Mouse (Mus musculus): Measurements from ENCODE around the gene Slc35b2. TPM values are rescaled to one million over a fixed set of nuclear protein-coding genes. Genes with fewer than 3 reads are reported as not detected.
A peak's percentile ranks its signal among the peaks of the same experiment; 100 is the strongest.

The Slc35b2 gene
- total and polyA plus RNA-seq, 3 experiments: 57.2 to 101 (median 73.9) TPM

DNA sequence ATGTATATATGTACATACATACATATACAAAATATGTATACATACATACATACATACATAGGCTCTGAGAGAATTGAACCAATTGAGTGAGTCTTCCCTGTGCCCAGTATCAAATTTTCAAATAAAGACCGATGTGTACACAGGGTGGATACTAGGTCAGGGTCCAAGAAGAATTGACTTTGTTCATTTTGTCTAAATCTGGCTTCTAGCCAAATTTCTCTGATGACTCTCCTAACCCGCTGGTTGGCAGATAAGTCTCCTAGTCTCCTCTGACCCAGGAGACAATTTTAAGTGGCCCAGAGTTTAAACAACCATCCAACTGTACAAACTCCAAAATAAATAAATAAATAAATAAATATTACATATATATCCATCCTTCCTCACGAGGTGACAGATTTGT is 35.2 kb downstream of the Slc35b2 start:
- H3K79me2 ChIP-seq (replicated peaks; ENCODE audit: control insufficient read depth, extremely low read depth, insufficient read depth, poor library complexity, severe bottlenecking): 0 out of 2 replicates have a peak, but pooled peaks cover 3% of the 10 kb centered on the region
- dilution Hi-C loops (cut with MboI; ENCODE audit: extremely low pct_ligation_motif_present, extremely low pct_unique_long_range_greater_than_20kb, low sequenced_read_pairs) (no loop called here), in situ Hi-C loops (cut with MboI; ENCODE audit: low pct_ligation_motif_present, low pct_unique_long_range_greater_than_20kb, low sequenced_read_pairs) (no loop called here)
- no peak for TF ChIP-seq RCOR1 (conservative IDR thresholded peaks at IDR 0.05; ENCODE audit: low read depth, low read length)
- TF ChIP-seq MXI1 (IDR thresholded peaks at IDR 0.05; ENCODE audit: low read depth, low read length): no peak
- no peak overlapping the region for H3K4me3 ChIP-seq (replicated peaks in 1 of 3; ENCODE audit: low read depth in 2 of 3, low read length in 2 of 3, poor library complexity in 1 of 3)
- no peak overlapping the region for H3K9ac ChIP-seq (ENCODE audit: insufficient read depth, low read depth)
- peaks cover 1% of the 10 kb centered on the region for H3K27me3 ChIP-seq (replicated peaks)
- no peaks in the 10 kb centered on the region for H3K9me3 ChIP-seq (replicated peaks; ENCODE audit: low read length)
- no peaks in the 10 kb centered on the region for H3K36me3 ChIP-seq (replicated peaks in 1 of 2; ENCODE audit: control insufficient read depth in 1 of 2, insufficient read depth in 1 of 2, low read length in 1 of 2)
- H3K4me2 ChIP-seq (ENCODE audit: insufficient read depth, low read depth, poor library complexity, severe bottlenecking): peak overlapping the region; percentile 70; the same call in 1 of the 2 replicates
- H3K4me1 ChIP-seq (ENCODE audit: control insufficient read depth in 1 of 2, insufficient read depth in 2 of 2): peaks cover 10 to 39% of the 10 kb centered on the region in 2 experiments
- no peak overlapping the region for H3K27ac ChIP-seq (ENCODE audit: insufficient read depth, low read depth)
- DNase-seq (ENCODE audit: extremely low read depth): no peak

GRCm38 (mm10) chr17:45599446-45600242 is 36.0 kb downstream of the Slc35b2 start, which contains the start of gene Slc29a1:
TSS of gene Slc29a1 (minus strand) at chr17:45599606.
- dilution Hi-C loops (cut with MboI; ENCODE audit: extremely low pct_ligation_motif_present, extremely low pct_unique_long_range_greater_than_20kb, low sequenced_read_pairs) (no loop called here), in situ Hi-C loops (cut with MboI; ENCODE audit: low pct_ligation_motif_present, low pct_unique_long_range_greater_than_20kb, low sequenced_read_pairs) (no loop called here)
- no peak within 1 kb of the TSS for H3K27ac ChIP-seq (ENCODE audit: insufficient read depth, low read depth)
- H3K4me3 ChIP-seq (replicated peaks in 1 of 3; ENCODE audit: low read depth in 2 of 3, low read length in 2 of 3, poor library complexity in 1 of 3): peak within 1 kb of the TSS in 1 of 3 experiments; percentile 36
- peak within 1 kb of the TSS; percentile 10; the same call in 1 of the 2 replicates for H3K9ac ChIP-seq (ENCODE audit: insufficient read depth, low read depth)
- H3K79me2 ChIP-seq (replicated peaks; ENCODE audit: control insufficient read depth, extremely low read depth, insufficient read depth, poor library complexity, severe bottlenecking): no peaks in the 10 kb centered on the region
- H3K4me2 ChIP-seq (ENCODE audit: insufficient read depth, low read depth, poor library complexity, severe bottlenecking): peak within 1 kb of the TSS; percentile 70
- H3K4me1 ChIP-seq (ENCODE audit: control insufficient read depth in 1 of 2, insufficient read depth in 2 of 2): peaks cover 9 to 32% of the 10 kb centered on the region in 2 experiments; a peak in 3 of 4 replicates
- peaks cover 1% of the 10 kb centered on the region for H3K27me3 ChIP-seq (replicated peaks)
- no peaks in the 10 kb centered on the region for H3K9me3 ChIP-seq (replicated peaks; ENCODE audit: low read length)
- TF ChIP-seq CHD2 (IDR thresholded peaks at IDR 0.05; ENCODE audit: low read length) (0 out of 2 replicates have a peak, but pooled peaks have one; percentile 26), RAD21 (IDR thresholded peaks at IDR 0.05; ENCODE audit: low read depth, low read length) (no peak), MAZ (IDR thresholded peaks at IDR 0.05; ENCODE audit: low read depth, low read length) (0 out of 2 replicates have a peak, but pooled peaks have one; percentile 63)
- no peak for DNase-seq (ENCODE audit: extremely low read depth)
- no peaks in the 10 kb centered on the region for H3K36me3 ChIP-seq (replicated peaks in 1 of 2; ENCODE audit: control insufficient read depth in 1 of 2, insufficient read depth in 1 of 2, low read length in 1 of 2)

GRCm38 (mm10) chr17:45600267-45600666 is 36.6 kb downstream of the Slc35b2 start:
- TF ChIP-seq NRF1 (IDR thresholded peaks at IDR 0.05; ENCODE audit: low read depth, low read length) (no peak), MAFK (IDR thresholded peaks at IDR 0.05; ENCODE audit: insufficient replicate concordance, low read length) (no peak), MAZ (IDR thresholded peaks at IDR 0.05; ENCODE audit: low read depth, low read length) (no peak), EP300 (IDR thresholded peaks at IDR 0.05; ENCODE audit: low read length) (no peak), GABPA (IDR thresholded peaks at IDR 0.05; ENCODE audit: insufficient replicate concordance, low read depth, low read length) (no peak), ZMIZ1 (IDR thresholded peaks at IDR 0.05; ENCODE audit: low read depth, low read length) (no peak), USF1 (IDR thresholded peaks at IDR 0.05; ENCODE audit: low read depth, low read length) (no peak)
- H3K9ac ChIP-seq (ENCODE audit: insufficient read depth, low read depth): no peak overlapping the region
- peaks cover 1% of the 10 kb centered on the region for H3K27me3 ChIP-seq (replicated peaks)
- no peaks in the 10 kb centered on the region for H3K9me3 ChIP-seq (replicated peaks; ENCODE audit: low read length)
- dilution Hi-C loops (cut with MboI; ENCODE audit: extremely low pct_ligation_motif_present, extremely low pct_unique_long_range_greater_than_20kb, low sequenced_read_pairs): no loop called here
- no peaks in the 10 kb centered on the region for H3K36me3 ChIP-seq (replicated peaks in 1 of 2; ENCODE audit: control insufficient read depth in 1 of 2, insufficient read depth in 1 of 2, low read length in 1 of 2)
- no peaks in the 10 kb centered on the region for H3K79me2 ChIP-seq (replicated peaks; ENCODE audit: control insufficient read depth, extremely low read depth, insufficient read depth, poor library complexity, severe bottlenecking)
- no peak overlapping the region for H3K4me3 ChIP-seq (replicated peaks in 1 of 3; ENCODE audit: low read depth in 2 of 3, low read length in 2 of 3, poor library complexity in 1 of 3)
- H3K27ac ChIP-seq (ENCODE audit: insufficient read depth, low read depth): no peak overlapping the region
- H3K4me1 ChIP-seq (ENCODE audit: control insufficient read depth in 1 of 2, insufficient read depth in 2 of 2): peaks cover 9 to 32% of the 10 kb centered on the region in 2 experiments; a peak in 3 of 4 replicates
- no peak for DNase-seq (ENCODE audit: extremely low read depth)
- H3K4me2 ChIP-seq (ENCODE audit: insufficient read depth, low read depth, poor library complexity, severe bottlenecking): no peak overlapping the region
- in situ Hi-C loops (cut with MboI; ENCODE audit: low pct_ligation_motif_present, low pct_unique_long_range_greater_than_20kb, low sequenced_read_pairs): no loop called here

All from CH12.LX (cell line).